Mouse (Mus musculus): ENCODE data around the gene Mcu. TPM values are rescaled to one million over a fixed set of nuclear protein-coding genes. Genes with fewer than 3 reads are reported as not detected.

The Mcu gene
- polyA plus RNA-seq, 1 experiment from 2014 or later, result 24.9 TPM

DNA sequence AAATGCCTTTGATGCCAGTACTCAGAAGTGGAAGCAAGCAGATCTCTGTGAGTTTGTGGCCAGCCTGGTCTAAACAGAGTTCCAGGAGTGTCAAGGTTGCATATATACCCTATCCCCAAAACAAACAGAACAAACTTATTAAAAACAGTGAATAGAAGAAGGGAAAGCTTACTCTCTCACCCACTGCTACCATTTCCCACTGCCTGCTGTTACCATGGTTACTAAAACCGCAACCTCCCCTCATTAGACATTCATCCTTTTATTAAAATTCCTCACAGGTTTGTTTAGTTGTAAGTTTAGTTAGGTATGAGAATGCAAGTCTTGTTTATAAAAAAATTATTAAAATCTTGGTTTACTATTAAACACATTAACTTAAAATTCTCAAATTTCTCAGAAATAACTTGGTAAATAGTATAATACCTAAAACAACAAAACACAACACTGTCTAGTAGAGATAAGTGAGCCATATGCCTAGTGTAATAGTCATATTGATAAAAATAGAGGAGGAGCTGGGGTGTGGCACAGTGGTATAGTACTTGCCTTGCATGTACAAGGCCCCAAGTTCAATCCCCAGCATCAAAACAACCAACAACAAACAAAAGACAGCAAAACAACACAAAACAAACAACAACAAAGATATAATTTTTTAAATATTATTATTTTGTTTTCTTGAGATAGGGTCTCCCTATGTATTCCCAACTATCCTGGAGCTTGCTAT lies 34.5 kb downstream of the Mcu start:
- 91% methylated on average over 1 of the region's 1 CpGs for WGBS
- ATAC-seq (ENCODE audit: extremely low read depth, insufficient number of reproducible peaks, low FRiP score, low TSS enrichment), result no peak
- Histone ChIP-seq H3K4me3 (no peak overlapping the region), H3K27me3 (replicated peaks) (no peaks in the 10 kb centered on the region), H3K4me1 (peaks cover 32% of the 10 kb centered on the region), H3K9me3 (no peaks in the 10 kb centered on the region), H3K27ac (replicated peaks) (no peak overlapping the region), H3K36me3 (peaks cover 9% of the 10 kb centered on the region), H3K9ac (no peak overlapping the region), H3K4me2 (no peak overlapping the region)

DNA sequence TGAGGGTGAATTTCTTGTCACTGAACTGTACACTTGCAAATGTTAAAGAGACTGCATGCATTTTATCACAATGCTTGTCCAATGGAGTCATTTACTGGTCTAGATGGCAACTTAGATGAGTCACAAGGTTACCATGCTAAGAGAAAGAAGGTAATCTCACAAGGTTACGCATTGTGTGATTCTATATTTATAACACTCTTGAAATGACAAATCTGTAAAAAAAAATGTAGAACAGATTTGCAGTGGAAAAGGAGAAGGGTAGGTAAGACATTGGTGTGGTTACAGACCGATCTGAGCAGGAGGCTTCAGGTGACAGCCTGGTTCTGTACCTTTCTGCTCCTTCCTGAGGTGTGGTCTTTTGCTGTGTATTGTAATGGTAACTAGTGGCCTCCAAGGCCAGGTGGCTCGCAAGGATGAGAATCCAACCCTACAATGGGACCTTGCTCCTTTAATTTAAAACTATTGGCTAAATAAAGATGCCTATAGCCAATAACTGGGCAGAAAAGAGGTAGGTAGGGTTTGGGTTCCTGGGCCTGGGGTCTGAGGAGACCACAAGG lies 35.8 kb downstream of the Mcu start:
- H3K4me1 ChIP-seq, result peaks cover 45% of the 10 kb centered on the region
- 87% methylated on average over 3 of the region's 3 CpGs for WGBS
- peaks cover 9% of the 10 kb centered on the region for H3K36me3 ChIP-seq
- no peak overlapping the region for H3K4me2 ChIP-seq
- no peaks in the 10 kb centered on the region for H3K9me3 ChIP-seq
- no peak overlapping the region for H3K27ac ChIP-seq (replicated peaks)
- H3K27me3 ChIP-seq (replicated peaks), result no peaks in the 10 kb centered on the region
- H3K4me3 ChIP-seq, result no peak overlapping the region
- no peak overlapping the region for H3K9ac ChIP-seq
- ATAC-seq (ENCODE audit: extremely low read depth, insufficient number of reproducible peaks, low FRiP score, low TSS enrichment), result no peak

DNA sequence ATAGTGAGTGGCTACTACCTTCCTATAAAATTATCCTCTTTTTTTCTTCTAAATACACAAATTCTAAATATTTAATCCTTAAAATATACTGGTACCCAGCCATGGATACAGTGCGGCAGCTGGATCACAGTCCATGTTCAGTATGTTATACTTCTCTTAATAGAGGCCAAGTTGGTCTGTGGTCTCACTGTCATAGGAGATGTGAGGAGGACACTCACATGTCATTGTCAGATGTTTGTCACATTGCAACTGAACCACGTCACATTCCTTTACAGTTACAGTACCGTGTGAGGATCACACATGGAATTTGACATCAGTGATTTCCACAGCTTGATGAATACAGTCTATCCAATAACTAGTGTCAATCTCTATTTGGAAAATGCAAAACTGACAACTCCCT lies 36.8 kb downstream of the Mcu start:
- Histone ChIP-seq H3K4me1 (peaks cover 45% of the 10 kb centered on the region), H3K27ac (replicated peaks) (peak overlapping the region; percentile 33; the same call in 1 of the 2 replicates), H3K9me3 (no peaks in the 10 kb centered on the region), H3K27me3 (replicated peaks) (no peaks in the 10 kb centered on the region), H3K36me3 (peaks cover 9% of the 10 kb centered on the region), H3K4me2 (no peak overlapping the region), H3K9ac (no peak overlapping the region), H3K4me3 (no peak overlapping the region)
- 78% methylated on average over 3 of the region's 3 CpGs for WGBS
- no peak for ATAC-seq (ENCODE audit: extremely low read depth, insufficient number of reproducible peaks, low FRiP score, low TSS enrichment)

DNA sequence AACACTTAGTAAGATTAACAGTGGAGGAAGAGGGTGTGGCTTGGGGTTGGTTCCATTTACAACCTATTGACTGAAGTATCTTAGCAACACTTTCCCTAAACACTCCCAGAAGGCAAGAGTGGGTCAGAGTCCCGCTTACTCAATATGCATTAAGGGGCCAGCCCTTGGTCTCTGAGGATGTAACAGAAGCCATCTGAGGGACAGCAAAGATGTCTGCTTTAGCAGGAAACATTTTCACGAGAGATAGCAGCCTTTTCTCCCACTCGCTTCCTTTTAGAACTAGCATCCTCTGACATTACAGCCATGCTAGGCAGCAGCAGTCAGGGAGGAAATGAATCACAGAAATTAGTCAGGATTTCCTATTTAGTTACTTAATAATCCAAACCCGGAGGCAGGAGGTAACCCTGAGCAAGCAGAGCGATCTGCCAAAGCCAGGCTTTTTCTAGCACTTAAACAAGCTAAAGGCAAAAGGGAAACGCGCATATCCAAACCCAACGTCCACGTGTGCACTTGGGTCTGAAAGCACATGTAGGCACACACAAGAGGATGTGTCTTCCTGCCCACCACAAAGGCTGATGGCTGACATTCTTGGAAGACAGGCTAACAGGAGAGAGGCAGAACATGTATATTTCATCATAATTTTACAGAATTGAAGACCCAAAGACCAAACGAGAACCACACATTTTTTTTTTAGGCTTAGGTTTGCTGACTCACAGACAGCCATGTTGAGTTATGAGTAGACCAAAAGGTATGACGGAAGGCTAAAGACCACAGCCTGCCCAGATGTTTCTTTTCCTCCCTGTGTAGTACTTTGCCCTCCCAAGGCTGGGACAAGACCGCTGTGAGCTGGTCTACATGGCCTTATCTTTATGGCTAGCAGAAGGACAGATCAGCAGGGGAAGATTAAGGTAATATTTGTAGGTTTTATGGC lies 38.4 kb downstream of the Mcu start:
- Histone ChIP-seq H3K27ac (replicated peaks) (peak overlapping the region; percentile 88), H3K36me3 (peaks cover 8% of the 10 kb centered on the region), H3K9ac (no peak overlapping the region), H3K4me3 (no peak overlapping the region), H3K4me2 (peak overlapping the region; percentile 32), H3K27me3 (replicated peaks) (no peaks in the 10 kb centered on the region), H3K4me1 (peaks cover 39% of the 10 kb centered on the region), H3K9me3 (peaks cover 9% of the 10 kb centered on the region)
- 49% methylated on average over 12 of the region's 12 CpGs for WGBS
- no peak for ATAC-seq (ENCODE audit: extremely low read depth, insufficient number of reproducible peaks, low FRiP score, low TSS enrichment)

DNA sequence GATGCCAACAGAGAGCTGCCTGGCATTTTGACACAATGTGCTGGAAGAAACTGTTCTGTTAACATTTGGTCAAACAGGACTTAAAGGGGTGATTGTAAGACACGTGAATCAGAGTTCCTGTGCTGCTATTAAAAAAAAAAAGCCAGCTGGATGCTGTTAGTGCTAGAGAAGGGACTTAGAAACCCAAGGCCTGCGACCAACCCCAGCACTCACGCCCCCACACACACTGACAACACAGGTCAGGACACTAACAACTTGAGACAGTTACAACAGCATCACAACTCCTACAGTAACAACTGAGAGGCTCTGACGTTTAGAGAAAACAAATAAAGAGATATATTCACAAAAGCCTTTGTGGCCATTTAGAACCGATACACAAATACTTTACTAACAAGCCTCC lies 40.2 kb downstream of the Mcu start:
- H3K36me3 ChIP-seq, result peaks cover 6% of the 10 kb centered on the region
- H3K9me3 ChIP-seq, result peaks cover 15% of the 10 kb centered on the region
- peaks cover 47% of the 10 kb centered on the region for H3K4me1 ChIP-seq
- ATAC-seq (ENCODE audit: extremely low read depth, insufficient number of reproducible peaks, low FRiP score, low TSS enrichment), result no peak
- no peak overlapping the region for H3K4me2 ChIP-seq
- H3K27ac ChIP-seq (replicated peaks), result peak overlapping the region; percentile 21
- H3K9ac ChIP-seq, result no peak overlapping the region
- WGBS, result 50% methylated on average over 5 of the region's 5 CpGs
- H3K4me3 ChIP-seq, result no peak overlapping the region
- H3K27me3 ChIP-seq (replicated peaks), result no peaks in the 10 kb centered on the region

DNA sequence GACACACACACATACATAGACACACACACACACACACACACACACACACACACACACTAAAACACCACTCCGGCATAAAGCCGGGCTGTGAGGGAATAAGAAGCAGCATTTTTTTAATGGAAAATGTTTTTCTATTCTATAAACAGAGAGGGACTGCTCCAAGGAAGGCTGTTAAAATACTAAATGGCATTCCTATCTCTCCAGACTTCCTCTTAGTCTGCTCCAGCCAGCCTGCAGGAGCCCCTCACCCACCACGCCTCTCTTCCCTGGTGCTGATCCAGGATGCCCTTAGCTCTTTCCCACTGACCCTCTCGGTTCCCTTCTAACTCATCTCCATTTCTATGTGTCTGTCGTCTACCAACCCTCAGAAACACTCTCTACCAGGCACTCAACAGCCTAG lies 44.5 kb downstream of the Mcu start:
- Histone ChIP-seq H3K9me3 (peaks cover 15% of the 10 kb centered on the region), H3K9ac (0 out of 2 replicates have a peak overlapping the region, but pooled peaks have one; percentile 5), H3K4me3 (no peak overlapping the region), H3K4me2 (no peak overlapping the region), H3K27me3 (replicated peaks) (no peaks in the 10 kb centered on the region), H3K4me1 (peaks cover 44% of the 10 kb centered on the region), H3K27ac (replicated peaks) (peak overlapping the region; percentile 58), H3K36me3 (peaks cover 9% of the 10 kb centered on the region)
- WGBS, result 52% methylated on average over 5 of the region's 5 CpGs
- ATAC-seq (ENCODE audit: extremely low read depth, insufficient number of reproducible peaks, low FRiP score, low TSS enrichment), result no peak

DNA sequence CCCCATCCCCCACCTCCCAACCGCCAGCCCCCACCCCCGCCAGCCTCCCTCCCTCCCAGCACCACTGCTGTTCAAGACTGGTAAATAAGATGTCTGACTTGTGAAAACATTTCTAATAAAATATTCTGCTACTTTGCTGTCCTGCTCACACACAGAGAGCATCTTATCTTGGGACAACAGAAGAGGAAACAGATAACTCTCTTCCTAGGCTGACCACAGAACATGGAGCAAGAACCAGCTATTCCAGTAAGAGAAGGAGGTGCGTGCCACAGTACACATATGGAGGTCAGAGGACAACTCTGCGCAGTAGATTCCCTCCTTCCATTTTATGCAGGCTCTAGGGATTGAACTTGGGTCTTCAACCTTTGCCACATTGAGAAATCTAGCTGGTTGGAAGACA lies 45.2 kb downstream of the Mcu start:
- ATAC-seq (ENCODE audit: extremely low read depth, insufficient number of reproducible peaks, low FRiP score, low TSS enrichment), result peak; percentile 37; the same call in 1 of the 2 replicates
- Histone ChIP-seq H3K9ac (no peak overlapping the region), H3K4me1 (peaks cover 42% of the 10 kb centered on the region), H3K27ac (replicated peaks) (peak overlapping the region; percentile 58), H3K27me3 (replicated peaks) (no peaks in the 10 kb centered on the region), H3K4me2 (no peak overlapping the region), H3K9me3 (peaks cover 15% of the 10 kb centered on the region), H3K36me3 (peaks cover 9% of the 10 kb centered on the region), H3K4me3 (no peak overlapping the region)
- 57% methylated on average over 4 of the region's 4 CpGs for WGBS

DNA sequence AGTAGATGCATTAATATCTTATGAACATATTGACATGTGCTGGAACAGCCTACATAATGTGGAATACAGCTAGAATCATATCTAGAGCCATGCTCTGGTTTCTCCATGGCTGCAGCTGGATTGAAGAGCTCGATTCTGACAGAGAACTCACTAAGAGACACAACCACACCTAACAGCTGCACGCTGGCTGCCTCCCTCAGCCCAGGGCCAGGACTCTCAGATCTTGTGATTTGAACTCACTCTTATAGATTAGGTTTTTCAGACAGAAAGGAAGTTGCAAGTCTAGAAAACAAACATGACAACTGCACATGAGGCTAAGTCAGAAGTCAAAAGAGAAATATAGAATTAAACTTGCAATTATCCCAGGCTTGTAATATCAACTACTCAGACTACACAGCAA lies 45.7 kb downstream of the Mcu start:
- WGBS, result 64% methylated on average over 2 of the region's 2 CpGs
- peak overlapping the region; percentile 58 for H3K27ac ChIP-seq (replicated peaks)

DNA sequence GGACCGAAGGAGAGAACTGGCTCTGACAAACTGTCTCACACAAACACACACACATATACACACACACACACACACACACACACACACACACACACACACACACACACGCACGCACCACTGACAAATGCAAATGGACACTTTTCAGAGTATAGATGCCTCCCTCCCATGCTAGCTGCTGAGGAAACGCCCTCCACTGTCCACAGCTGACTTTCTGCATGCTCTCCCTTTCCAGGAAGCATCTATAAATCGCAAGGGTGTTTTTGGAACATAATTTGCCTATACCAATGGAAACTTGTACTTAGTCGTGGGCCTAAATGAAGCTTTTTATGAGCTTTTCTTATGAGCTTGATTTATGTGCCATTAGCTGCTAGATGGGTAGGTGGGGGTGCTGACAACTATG lies 46.1 kb downstream of the Mcu start:
- peak overlapping the region; percentile 58 for H3K27ac ChIP-seq (replicated peaks)
- no peaks in the 10 kb centered on the region for H3K27me3 ChIP-seq (replicated peaks)

More for the DNA sequence above, 45.7 kb downstream of the Mcu start:
- H3K4me1 ChIP-seq, result peaks cover 42% of the 10 kb centered on the region
- ATAC-seq (ENCODE audit: extremely low read depth, insufficient number of reproducible peaks, low FRiP score, low TSS enrichment), result no peak
- no peaks in the 10 kb centered on the region for H3K27me3 ChIP-seq (replicated peaks)
- H3K9ac ChIP-seq, result no peak overlapping the region
- peaks cover 9% of the 10 kb centered on the region for H3K36me3 ChIP-seq
- no peak overlapping the region for H3K4me3 ChIP-seq
- no peak overlapping the region for H3K4me2 ChIP-seq
- peaks cover 15% of the 10 kb centered on the region for H3K9me3 ChIP-seq

DNA sequence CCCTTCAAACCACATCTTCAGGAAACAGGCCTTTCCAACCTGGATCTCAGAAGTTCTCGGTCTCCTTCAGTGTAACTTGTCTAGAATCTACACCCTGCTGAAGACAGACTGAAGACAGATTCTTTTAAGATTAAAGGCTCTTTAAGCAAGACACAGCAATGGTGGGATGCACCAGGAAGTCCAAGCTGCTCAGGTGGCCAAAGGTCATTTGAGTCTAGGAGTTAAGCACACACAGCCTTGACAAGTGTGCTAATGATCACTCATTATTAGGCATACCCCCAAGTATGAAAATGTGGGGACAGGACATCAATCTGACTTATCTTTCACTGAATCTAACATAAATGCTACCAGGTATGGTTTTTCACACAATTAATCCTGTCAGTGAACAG lies 47.0 kb downstream of the Mcu start:
- Histone ChIP-seq H3K9ac (no peak overlapping the region), H3K4me1 (peaks cover 44% of the 10 kb centered on the region), H3K27me3 (replicated peaks) (no peaks in the 10 kb centered on the region), H3K4me2 (no peak overlapping the region), H3K4me3 (no peak overlapping the region), H3K9me3 (peaks cover 15% of the 10 kb centered on the region), H3K36me3 (peaks cover 9% of the 10 kb centered on the region), H3K27ac (replicated peaks) (no peak overlapping the region)
- 95% methylated on average over 1 of the region's 1 CpGs for WGBS
- no peak for ATAC-seq (ENCODE audit: extremely low read depth, insufficient number of reproducible peaks, low FRiP score, low TSS enrichment)

More for the DNA sequence above, 46.1 kb downstream of the Mcu start:
- no peak for ATAC-seq (ENCODE audit: extremely low read depth, insufficient number of reproducible peaks, low FRiP score, low TSS enrichment)
- 80% methylated on average over 6 of the region's 6 CpGs for WGBS
- Histone ChIP-seq H3K9me3 (peaks cover 15% of the 10 kb centered on the region), H3K9ac (no peak overlapping the region), H3K4me3 (no peak overlapping the region), H3K4me2 (no peak overlapping the region), H3K36me3 (peaks cover 9% of the 10 kb centered on the region), H3K4me1 (peaks cover 44% of the 10 kb centered on the region)

DNA sequence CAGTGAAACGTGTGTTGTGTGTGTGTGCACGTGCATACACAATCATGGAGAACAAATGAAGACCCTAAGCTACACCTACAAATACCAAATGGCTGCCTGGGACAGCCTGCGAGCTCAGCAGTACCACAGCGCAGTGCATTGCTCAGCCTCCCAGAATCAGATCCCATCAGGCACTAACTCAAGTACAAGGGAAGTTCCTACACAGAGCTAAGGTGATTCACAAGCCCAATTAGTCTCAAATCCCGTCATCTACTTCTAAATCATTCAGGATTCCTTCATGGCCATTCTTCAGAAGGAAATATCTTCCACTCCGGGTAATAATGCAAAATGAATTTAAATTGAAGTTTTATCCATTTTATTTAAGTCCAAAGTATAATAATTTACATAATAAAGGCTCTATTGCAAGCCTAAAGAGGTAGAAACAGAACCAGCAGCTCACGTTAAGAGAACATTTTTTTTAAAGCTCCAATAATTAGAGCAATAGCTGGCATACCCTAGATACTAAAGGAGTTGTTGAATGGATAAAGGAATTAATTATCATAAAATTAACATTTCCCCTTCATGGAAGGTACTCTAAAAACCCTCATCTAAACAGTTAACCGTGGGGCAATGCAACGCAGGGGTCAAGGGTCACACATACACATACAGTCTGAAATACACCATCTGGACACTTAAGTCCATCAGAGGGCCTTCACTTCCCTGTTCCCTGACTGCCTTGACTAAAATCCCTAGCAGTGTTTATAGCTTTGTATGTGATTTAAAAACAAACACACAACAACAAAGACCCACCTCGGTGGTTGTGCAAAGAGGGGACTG lies 47.6 kb downstream of the Mcu start:
- Histone ChIP-seq H3K27me3 (replicated peaks) (no peaks in the 10 kb centered on the region), H3K9me3 (peaks cover 12% of the 10 kb centered on the region), H3K36me3 (peaks cover 9% of the 10 kb centered on the region), H3K9ac (no peak overlapping the region), H3K27ac (replicated peaks) (no peak overlapping the region), H3K4me1 (peaks cover 44% of the 10 kb centered on the region), H3K4me3 (no peak overlapping the region), H3K4me2 (no peak overlapping the region)
- 80% methylated on average over 10 of the region's 10 CpGs for WGBS
- ATAC-seq (ENCODE audit: extremely low read depth, insufficient number of reproducible peaks, low FRiP score, low TSS enrichment), result no peak
